Mouse (Mus musculus) kidney, postnatal 4 days (tissue): ENCODE measurements around the gene Pcgf1.

Experiments used
- DNase-seq, 2 experiments: peaks; one replicate each; pipeline ENCODE4 v3.0.0; 2021; ENCODE audit warnings: mixed read lengths in 2 of 2

Pcgf1 gene

DNA sequence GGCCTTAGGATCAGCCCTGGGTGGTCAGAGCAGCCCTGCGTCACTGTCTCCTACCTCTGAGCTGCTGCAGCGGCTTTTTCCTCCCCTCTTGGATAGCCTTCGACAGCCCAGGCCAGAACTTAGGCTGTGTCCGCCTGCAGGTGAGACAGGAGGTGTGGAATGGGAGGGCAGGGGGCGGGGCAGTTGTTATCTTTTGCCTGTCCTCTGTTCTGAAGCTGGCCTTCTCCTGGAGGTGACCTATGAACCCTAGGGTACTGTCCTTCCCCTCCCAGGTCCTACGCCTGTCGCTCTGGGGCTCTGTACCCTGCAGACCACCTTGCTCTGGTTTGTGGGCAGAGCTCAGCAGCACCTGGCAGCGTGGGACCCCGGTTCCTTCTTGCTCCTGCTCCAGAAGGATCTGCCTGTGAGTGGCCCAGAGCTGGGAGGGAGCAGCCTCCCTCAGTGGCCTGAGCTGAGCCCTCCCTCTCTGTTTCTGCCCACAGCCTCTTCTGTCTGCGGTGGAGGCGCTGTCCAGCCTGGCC lies 25.5 kb downstream of the Pcgf1 start:
- DNase-seq = no peak

DNA sequence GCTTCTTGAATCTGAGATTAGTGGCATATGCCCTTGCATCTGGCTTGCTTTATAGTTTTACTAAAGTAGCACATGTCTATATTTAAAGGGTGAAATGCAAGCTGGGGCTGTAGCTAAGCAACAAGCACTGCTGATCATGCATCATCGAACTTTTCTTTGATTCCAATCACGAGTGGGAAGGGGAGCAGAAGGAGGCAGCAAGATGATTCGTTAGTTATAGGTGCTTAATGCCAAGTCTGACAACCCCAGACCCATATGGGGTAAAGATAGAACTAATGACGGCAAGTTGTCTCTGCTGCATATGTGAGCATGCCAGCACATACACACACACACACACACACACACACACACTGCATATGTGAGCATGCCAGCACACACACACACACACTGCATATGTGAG lies 26.5 kb downstream of the Pcgf1 start:
- DNase-seq = no peak

DNA sequence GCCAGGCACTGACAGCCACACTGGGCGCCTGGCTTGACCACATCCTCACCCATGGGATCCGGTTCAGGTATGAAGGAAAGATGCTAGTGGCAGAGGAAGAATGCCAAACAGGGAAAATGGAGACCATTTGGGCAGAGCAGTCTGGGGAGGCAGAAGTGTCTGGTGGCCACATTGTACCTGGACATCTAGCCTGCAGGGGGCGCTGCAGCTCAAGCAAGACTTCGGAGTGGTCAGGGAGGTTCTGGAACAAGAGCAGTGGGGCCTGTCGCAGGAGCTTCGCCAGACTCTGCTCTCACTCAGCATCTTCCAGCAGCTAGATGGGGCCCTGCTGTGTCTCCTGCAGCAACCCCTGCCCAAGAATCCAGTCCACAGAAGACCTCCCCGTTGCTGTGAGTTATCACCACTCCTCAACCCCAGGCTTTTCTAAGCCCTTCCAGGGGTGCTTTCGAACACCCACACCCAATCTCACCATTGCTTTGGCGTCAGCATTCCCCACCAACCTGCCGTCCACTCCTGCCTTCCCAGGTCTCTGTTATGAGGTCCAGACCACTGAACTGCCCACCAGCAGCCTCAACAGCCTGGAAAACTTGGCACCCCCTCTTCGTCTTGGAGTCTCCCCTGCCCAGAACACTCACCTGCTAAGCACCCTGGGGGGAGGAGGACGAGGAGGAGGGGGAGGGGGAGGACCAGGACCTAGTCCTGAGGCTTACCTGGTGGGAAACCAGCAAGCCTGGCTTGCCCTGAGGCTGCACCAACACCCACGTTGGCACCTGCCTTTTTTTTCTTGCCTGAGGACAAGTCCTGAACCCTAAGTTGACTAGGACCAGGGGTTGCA lies 30.1 kb downstream of the Pcgf1 start:
- peak; percentile 91 to 94 for DNase-seq

DNA sequence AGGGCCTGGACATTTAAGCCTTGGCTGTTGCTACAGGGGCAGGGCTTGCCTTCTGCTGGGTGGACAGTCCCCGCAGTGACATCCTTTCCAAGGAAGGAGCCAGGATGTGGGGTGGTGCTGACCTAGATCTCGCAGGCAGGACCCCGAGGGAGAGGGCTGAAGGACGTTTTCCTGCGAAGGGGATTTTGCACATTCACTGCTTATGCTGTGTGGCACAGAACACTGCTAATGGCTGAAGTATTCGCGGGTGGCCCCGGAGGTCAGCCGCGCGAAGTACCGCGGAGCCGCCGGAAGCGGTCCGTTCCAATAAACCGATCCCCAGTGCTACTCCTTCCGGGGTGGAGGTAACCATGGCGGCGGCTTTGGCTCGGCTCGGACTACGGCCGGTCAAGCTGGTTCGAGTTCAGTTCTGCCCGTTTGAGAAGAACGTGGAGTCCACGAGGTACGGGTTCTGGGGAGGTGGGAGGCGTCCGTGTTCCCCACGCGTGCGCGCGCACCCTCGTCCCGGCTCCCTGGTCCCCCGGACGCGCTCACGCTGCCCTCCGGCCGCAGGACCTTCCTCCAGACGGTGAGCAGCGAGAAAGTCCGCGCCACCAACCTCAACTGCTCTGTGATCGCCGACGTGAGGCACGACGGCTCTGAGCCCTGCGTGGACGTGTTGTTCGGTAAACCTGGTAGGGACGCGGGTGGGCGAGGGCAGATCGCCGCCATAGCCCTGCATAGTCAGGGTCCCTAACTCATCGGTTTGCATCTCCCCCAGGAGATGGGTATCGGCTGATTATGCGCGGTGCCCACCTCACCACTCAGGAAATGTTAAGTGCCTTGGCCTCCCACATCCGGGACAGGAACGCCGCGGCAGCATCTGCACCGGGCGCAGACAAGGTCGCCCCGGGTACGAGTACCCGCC lies 31.3 kb downstream of the Pcgf1 start, which contains the start of gene Mrpl53:
Gene Mrpl53, plus strand, starts transcription at position 279 of the 907 bp plus-strand sequence.
- DNase-seq = peak; percentile 88 to 91

DNA sequence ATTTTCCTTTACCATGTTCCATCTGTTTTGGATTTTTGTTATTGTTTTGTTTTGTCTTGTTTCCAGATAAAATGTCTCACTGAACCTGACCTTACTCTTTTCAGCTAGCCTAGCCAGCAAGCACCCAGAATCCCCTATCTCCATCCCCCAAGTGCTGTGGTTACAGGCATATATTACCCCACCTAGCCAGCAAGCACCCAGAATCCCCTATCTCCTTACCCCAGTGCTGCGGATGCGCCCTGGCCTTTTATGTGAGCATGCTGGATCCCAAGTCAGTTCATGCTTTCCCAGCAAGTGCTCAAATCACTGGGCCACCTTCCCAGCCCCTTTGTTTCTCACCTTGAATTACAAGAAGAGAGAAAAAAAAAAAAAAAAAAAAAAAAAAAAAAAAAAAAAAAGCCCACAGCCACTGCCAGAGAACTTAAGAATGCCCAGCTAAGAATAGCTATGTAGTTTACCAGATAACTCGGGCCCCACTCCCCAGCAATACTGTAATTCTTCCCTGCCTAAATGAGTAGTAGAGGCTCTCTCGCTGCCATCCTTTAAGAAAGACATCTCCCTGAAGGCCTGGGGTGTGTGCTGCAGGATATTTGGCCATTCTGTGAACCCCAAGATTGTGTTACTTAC lies 34.0 kb downstream of the Pcgf1 start:
- no peak for DNase-seq

DNA sequence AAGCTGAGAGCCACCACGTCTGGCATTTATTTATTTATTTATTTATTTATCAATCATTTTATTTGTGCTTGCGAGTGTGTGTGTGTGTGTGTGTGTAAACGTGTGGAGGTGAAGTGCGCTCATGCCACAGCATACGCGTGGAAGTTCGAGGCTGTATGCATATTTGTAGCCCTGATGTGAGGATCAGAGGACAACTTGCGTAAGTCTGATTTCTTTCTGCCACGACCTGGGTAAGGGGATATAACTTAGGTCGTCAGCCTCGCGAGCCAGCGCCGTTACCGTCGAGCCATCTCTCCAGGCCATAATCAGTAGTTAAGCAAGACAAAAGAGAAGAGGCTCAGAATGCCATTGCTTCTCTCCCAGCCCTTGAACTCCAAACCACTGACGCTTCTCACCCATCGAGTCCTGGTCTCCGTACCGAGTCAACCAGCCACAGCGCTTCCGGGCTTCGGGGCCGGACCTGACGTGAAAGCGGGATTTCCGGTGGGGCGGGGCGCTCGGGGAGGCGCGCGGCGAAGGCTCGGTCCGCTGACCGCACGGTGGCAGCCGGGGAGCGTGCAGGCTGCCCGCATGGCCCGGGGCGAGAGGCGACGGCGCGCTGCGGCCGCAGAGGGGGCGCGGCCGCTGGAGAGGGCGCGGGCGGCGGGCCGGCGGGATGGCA lies 37.5 kb downstream of the Pcgf1 start, which contains the start of gene Mogs:
Gene Mogs, plus strand, starts transcription at position 486 of the 661 bp plus-strand sequence.
- DNase-seq = peak; percentile 96 to 97

DNA sequence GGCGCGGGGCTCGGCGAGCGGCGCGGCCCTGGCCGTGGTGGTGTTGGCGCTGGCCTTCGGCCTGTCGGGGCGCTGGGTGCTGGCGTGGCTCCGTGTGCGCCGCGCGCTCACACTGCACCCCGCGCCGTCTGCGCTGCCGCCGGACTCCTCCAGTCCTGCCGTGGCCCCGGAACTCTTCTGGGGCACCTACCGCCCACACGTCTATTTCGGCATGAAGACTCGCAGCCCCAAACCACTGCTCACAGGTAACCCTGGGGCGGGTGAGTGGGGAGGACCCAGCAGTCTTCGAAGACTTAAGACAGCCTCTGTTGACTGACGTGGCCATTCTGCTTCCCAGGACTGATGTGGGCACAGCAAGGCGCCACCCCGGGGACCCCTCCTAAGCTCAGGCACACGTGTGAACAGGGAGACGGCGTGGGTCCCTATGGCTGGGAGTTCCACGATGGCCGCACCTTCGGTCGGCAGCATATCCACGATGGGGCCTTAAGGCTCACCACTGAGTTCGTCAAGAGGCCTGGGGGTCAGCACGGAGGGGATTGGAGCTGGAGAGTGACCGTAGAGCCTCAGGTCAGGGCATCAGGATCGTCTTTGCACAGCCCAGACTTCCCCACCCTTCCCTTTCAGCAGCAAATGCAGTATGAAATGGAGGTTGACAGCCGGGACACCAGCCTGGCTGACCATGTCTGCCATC lies 38.2 kb downstream of the Pcgf1 start:
- DNase-seq = no peak

DNA sequence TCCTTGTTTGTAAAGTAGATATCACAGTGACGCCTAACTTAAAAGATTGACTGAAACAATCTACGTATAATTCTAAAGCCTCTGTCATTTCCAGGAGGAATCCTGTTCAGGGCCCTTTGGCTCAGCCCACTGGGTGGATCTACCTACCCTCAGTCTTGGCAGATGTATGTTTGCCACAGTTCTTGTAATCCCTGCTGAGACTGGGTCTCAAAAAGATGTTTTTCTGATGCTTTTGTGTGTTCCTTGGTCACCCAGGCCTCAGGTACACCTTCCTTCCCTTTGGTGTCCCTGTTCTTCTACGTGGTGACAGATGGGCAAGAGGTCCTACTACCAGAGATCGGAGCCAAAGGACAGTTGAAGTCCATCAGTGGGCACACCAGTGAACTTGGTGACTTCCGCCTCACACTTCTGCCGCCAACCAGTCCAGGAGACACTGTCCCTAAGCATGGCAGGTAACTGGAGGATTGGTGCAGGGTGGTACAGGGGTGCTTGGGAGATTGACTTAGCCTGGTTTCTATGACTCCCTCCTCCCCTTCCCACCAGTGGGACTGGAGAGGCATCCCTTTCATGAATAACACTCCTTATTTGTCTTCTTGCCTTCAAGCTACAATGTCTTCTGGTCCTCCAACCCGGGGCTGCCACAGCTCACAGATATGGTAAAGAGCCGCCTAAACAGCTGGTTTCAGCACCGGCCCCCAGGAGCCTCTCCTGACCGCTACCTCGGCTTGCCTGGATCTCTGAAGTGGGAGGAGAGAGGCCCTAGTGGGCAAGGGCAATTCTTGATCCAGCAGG lies 38.9 kb downstream of the Pcgf1 start:
- no peak for DNase-seq

DNA sequence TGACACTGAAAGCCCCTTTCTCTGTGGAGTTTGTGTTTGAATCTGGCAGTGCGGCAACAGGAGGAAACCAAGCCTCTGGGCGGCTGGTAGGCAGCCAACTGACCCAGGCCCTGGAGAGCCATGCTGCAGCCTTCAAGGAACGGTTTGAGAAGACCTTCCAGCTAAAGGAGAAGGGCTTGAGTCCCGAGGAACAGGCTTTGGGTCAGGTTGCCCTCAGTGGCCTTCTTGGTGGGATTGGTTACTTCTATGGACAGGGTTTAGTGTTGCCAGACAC lies 39.4 kb downstream of the Pcgf1 start:
- DNase-seq = peak in 1 of 2 experiments; percentile 5

DNA sequence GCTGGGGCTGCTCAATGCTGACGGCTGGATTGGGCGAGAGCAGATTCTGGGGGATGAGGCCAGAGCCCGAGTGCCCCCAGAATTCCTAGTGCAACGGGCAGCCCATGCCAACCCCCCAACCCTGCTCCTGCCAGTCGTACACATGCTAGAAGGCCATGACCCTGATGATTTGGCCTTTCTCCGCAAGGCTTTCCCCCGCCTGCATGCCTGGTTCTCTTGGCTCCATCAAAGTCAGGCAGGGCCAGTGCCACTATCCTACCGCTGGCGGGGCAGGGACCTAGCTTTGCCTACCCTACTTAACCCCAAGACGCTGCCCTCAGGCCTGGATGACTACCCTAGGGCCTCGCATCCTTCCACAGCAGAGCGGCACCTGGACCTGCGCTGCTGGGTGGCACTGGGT lies 39.9 kb downstream of the Pcgf1 start:
- DNase-seq = peak in 1 of 2 experiments; percentile 11

DNA sequence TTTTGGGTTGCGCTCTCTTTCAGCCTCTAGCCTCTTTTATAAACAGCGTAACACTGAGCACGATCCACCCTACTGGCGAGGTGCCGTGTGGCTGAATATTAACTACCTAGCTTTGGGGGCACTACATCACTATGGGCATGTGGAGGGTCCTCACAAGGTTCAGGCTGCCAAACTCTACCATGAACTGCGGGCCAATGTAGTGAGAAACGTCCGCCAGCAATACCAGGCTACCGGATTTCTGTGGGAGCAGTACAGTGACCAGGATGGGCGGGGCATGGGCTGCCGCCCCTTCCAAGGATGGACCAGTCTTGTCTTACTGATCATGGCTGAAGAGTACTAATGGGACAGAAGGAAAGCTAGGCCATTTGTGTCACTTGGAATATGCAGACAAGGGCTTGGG lies 40.7 kb downstream of the Pcgf1 start:
- peak in 1 of 2 experiments; percentile 11 for DNase-seq

DNA sequence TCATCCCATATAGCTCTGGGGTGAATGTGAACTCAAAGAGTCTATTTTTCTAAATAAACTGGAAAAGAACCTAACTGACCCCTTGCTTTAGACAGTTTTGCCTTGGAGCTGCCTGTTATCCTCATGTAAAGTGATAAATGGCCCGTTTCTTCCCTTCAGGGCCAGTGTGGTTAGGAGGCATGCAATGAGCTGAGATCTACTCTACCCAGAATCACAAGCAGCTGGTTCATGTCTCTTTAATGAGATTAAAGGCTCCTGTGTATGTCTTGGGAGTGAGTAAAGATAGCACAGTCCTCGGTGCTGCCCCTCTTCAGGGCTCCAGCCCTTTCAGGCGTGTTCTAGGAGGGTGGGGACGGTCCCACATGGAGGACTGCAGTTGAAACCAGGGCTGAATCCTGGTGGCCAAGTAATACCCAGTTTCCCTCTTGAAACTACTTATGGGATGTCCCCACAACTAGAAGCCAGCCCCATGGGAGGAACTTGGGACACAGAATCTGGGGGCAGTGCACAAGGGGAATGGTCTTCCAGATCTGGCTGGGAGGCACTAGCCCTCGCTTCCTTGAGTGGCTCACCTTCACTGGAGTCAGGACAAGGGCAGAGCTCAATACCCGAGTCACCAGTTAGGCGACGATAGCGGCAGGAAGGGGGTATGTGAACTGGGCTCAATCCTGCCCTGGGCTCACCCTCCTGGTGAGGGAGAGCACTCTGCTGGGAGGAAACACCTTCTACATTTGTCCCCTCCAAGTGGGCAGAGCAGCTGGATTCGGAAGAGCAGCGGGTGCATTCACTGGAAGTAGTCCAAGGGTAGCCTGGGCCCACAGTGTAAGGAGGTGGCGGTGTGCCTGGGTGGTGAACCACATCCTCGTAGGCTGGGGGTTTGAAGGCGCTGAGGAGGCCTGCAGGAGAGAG lies 41.4 kb downstream of the Pcgf1 start:
- DNase-seq = peak in 1 of 2 experiments; percentile 3

DNA sequence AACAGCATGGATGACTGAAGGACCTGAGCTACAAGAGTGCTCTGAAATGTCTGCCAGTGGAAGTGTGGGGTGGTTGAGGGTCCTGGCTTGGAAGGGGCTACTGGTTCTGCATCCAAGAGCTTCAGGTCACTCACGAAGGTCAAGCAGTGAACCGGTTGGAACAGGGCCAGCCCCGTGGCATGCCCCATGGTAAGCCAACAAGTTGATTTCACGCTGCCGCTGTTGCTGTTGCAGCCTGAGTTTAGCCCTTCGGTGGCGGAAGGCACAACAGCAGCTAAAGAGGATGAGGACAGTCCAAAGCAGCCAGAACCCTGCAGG lies 42.0 kb downstream of the Pcgf1 start:
- peak; percentile 48 to 59 for DNase-seq

DNA sequence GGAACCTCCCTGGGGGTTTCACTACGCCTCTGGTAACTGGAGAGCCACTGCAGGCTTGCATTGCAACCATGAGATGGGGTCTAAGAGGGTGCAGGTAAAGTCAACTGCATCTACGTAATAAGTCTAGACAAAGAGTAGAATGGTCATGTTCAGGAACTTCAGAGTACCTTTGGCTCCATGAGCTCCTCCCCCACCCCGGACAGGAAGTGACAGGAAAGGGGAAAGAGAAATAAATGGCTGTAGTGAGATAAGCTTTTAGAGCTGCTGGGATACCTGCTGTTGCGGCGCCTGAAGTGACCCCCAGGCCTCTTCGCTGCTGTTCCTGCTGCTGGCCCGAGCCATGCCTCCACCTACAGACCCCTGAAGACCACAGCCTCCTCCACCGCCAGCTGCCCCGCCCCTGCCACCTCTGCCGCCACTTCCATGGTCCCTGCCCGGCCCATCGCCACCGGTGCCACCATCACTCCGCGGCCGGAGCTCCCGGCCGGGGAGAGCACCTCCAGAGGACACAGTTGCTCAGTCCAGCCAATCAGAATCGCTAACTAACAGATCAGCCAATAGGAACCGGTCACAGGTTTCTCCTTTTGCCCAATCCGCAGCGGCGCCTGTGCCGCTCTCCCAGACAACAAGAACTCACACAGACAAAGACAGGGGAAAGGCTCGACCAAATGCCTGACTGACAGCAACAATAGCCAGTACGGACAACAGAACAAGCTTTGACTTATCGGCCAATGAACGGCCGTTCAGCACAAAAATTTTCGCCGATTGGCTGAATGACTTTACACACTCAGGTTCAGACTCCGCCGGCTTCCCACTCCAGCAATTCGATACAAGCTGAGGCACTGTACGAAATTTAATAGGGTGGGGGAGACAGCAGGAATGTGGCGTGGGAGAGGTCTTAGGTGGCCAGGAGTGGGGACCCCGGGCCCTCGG lies 43.5 kb downstream of the Pcgf1 start, which contains the start of gene Wbp1:
Gene Wbp1, minus strand, starts transcription at position 630 of the 933 bp plus-strand sequence.
- peak; percentile 88 to 94 for DNase-seq

DNA sequence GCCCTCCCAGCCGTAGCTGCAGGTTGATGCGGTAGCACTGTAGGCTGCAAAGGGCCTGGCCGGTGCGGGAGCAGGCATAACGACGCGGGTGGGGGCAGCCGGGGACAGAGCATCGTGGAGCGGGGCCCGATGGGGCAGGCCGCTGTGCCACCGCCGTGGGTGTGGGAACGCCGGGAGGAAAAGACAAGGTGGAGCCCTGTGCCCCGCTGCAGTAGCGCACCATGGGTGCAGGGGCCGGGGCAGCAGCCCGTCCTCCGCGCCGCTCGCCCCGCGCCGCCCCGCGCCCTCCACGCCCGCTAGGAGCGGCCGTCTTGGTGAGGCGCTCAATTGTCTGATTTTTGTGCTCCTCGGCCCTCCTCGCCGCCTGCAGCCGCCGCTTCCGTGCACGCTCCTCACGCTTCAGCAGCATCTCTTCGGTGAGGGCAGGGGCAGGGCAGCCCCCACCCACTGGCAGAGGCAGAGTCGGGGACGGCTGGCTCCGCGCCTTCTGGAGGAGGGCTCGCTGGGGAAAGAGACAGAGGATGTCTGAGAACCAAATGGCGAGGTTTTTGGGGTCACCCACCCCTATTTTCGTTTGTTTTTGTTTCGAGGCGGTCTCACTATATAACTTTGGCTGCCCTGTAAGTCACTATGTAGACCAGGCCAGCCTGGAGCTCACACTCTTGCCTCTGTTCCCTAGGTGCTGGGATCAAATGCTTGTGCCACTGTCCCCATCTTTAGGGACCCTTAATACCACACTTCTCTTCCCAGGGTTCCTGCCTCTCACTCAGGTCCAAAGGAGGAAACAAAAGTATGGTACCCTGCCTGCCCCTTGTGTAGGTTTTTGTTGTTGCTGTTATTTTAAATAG lies 44.4 kb downstream of the Pcgf1 start:
- DNase-seq = peak; percentile 48 to 62

DNA sequence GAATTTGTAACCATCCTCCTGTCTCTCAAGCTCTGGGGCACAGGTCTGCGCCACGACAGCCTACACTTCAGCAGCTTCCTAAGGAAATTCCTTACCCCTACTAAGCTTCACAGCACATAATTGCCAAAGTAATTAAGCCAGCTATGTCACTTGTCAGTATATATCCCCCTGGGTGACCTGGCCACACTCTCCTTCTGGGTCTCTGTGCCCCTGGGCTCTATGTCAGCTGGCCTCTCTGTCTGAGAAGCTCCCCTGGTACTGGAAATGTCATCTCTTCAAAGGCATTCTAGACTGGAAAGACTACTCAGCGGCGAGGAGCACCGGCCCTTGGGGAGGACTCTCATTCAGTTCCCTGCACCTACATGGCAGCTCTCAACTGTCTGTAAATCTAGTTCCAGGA lies 45.3 kb downstream of the Pcgf1 start:
- no peak for DNase-seq

DNA sequence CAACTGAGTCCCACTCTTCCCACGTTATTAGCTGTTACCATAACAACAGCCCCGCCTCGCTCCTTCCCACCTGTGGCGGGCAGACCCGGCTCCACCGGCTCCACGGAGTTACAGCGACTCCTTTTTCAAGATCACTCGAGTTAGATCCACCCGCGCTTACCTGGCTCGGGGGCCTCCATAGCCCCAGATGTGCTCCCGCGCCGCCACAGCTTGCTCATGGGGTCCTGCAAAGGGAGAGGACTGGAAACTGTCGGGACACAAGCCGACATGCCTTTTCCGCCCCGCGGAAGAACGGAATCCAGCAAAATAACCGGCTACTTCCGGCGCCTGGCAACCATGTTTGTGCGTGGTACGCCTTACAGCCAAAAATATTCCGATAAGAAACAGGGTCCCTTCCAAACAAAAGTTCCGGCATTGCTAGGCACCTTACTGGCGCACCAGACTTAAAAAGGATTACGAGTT lies 47.2 kb downstream of the Pcgf1 start:
- DNase-seq = peak; percentile 92 to 95

DNA sequence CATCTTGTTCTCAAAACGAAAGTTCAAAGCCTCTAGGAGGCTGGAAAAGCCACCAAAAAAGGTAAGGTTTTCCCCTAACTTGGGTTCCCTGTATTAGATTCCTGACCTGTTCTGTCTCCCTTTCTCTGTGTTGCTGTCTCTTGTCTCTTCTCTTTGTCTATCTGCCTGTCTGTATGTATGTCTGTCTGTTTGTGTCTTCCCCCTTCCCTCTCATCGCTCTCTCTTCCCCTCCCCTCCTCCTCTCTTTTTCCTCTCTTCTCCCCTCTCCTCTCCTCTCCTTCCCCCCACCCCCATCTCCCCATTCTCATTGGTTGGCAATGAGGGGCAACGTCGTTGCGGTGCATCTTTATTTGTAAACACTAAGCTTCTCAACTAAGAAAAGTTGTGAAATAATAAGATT lies 47.7 kb downstream of the Pcgf1 start, which contains the start of gene Ino80b:
Gene Ino80b, minus strand, starts transcription at position 101 of the 400 bp plus-strand sequence.
- no peak for DNase-seq
